Mouse (Mus musculus): ENCODE results near the gene Pald1. TPM values are rescaled to one million over a fixed set of nuclear protein-coding genes. Genes with fewer than 3 reads are reported as not detected.

Pald1 gene
- 10 to 100 TPM; 10.6 to 15.2 (median 13.0) TPM for total RNA-seq (2022)

GRCm38 (mm10) chr10:61383021-61383714 is at the start of gene Pald1:
Pald1 (minus strand) TSS chr10:61383530.
- DNase-seq (ENCODE audit: low spot score in 2 of 2) = peak in 1 of 2 experiments; percentile 60

DNA sequence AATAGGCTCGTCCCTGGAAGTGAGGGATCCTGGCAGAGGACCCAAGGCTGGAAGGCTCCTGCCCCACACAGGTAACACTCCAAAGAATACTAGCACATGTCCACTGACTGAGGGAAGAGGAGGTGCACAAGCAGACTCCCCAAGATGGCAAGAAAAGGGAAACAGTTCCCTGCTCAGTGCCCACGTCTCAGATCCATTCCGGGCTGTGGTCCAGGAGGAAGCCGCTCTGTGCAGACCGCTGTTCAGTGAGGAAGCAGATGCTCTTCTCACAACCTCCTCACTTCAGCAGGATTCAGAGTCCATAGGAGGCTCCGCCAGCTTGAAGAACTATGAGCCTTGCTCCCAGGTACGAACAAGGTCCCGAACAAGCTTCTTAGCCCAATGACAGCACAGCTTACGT is 48.0 kb upstream of the Pald1 start:
- DNase-seq (ENCODE audit: low spot score in 2 of 2) = peak; percentile 32 to 81

DNA sequence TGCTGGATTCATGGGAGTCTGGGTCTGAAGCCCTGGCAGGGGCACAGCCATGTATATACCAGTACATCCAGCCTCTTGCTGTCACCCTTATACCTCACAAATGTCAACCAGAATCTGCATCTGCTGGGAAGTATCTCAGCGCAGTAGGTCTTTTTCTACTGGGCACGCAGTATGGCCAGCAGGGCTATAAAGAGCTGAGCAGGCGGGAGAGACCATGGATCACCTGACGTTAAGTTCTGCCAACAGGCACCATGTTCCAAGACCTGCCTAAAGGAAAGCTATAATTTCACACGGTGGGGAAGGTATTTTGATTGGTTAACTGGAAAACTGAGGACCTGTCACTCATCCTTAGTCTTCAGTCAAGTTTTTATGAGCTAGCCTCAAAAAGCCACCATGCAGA is 45.7 kb upstream of the Pald1 start:
- no peak for DNase-seq (ENCODE audit: low spot score in 2 of 2)

DNA sequence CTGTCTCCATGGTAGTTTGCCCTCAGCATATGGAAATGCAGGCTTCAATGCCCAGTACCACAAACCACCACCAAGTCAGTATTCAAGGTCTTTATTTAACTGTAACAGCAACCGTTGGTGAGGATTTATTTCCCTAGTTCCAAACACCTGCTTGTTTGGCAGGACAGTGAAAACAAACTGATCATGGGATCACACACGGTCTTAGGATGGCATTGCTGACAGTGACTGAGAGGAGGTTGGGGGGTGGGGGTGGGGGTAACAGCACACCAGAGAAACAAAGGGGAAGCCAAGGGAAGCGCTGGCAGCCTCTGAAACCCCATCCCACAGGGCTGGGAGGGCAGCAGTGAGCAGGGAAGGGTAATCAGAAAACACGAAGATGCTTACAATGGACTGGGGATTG is 45.1 kb upstream of the Pald1 start:
- DNase-seq (ENCODE audit: low spot score in 2 of 2) = no peak

DNA sequence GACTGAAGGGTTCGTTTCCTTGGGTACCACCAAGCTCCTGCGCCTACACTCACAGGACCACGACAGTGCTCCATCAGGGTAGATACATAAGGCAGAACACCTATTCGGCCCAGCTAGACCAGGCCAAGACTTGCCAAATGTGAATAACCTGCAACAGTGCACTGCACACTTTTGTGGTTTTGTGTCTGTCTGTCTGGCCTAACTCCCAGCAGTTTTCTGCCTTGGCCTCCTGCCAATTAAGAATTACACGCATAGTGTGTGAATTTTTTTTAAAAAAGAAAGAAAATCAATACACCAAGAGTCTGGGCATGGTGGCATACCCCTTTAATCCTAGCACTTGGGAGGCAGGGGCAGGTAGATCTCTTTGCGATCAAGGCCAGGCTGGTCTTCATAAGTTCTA is 44.6 kb upstream of the Pald1 start:
- no peak for DNase-seq (ENCODE audit: low spot score in 2 of 2)

GRCm38 (mm10) chr10:61426251-61426757 is 43.0 kb upstream of the Pald1 start:
- DNase-seq (ENCODE audit: low spot score in 2 of 2) = no peak

DNA sequence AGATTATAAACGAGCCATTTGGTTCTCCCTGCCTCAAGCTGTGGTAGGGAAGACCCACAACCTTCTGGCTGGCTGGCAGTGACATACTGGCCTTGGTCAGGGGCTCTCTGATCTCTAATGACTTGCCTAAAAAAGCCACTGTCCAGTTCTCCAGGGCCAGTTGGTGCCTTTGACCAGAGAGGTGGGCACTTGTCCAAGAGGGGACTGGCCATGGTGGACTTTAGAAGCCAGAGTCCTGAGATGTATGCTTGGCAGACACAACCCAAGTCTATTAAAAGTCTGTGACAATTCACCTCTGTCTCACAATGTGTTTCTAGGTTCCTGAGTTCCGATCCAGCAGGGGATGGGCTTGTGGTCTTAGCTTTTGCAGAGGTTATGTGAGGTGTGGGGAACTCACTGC is 41.7 kb upstream of the Pald1 start:
- no peak for DNase-seq (ENCODE audit: low spot score in 2 of 2)

DNA sequence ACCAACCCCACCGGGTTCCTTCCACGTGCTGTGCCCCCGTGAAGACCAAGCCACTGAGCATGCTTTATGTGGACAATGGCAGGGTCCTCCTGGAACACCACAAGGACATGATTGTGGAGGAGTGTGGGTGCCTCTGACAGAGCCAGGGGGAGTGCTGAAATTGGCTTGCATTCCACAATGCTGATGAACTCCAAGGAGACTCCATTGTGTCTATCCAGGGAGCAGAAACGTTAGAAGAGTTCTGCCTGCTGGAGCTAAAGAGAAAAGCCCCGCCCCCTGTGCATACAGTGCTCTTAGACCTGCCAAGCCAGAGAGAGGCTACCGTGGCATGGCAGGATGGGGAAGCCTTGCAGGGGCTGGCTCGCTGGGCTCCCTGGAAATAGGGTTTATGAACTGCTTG is 41.2 kb upstream of the Pald1 start:
- no peak for DNase-seq (ENCODE audit: low spot score in 2 of 2)

DNA sequence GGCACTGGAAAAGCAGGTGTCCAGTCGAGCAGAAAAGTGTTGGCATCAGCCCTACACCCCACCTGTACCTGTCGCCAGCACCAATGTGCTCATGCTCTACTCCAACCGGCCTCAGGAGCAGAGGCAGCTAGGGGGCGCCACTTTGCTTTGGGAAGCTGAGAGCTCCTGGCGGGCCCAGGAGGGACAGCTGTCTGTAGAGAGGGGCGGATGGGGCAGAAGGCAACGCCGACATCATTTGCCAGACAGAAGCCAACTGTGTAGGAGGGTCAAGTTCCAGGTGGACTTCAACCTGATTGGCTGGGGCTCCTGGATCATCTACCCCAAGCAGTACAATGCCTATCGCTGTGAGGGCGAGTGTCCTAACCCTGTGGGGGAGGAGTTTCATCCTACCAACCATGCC is 40.0 kb upstream of the Pald1 start:
- DNase-seq (ENCODE audit: low spot score in 2 of 2) = no peak

DNA sequence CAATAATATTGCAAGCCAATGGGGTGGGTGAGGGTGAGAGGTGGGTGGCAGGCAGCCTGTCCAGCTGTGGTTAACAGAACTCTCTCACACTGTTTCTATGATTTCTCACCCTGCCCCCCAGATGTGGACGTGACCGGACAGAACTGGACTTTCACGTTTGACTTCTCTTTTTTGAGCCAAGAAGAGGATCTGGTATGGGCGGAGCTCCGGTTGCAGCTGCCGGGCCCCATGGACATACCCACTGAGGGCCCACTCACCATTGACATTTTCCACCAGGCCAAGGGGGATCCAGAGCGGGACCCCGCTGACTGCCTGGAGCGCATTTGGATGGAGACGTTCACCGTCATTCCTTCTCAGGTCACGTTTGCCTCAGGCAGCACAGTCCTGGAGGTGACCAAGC is 39.5 kb upstream of the Pald1 start:
- no peak for DNase-seq (ENCODE audit: low spot score in 2 of 2)

DNA sequence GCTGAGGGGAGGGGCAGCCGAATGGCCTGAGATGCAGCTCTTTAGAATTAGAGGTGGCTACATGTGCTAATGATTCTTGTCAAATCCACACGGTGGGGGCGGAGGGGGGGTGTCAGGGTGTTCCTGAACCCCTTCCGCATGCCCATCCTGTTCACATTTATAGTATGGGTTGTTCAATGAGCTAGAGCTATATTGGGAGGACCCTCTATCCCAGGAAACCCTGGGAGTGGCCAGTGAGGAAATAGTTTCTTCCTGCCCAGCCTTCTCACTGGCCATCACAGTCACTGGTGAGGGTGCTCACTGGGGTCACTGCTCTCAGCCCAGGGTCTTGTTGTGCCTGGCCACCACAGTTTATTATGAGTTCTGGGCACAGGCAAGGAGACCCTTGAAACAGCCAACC is 36.7 kb upstream of the Pald1 start:
- no peak for DNase-seq (ENCODE audit: low spot score in 2 of 2)

DNA sequence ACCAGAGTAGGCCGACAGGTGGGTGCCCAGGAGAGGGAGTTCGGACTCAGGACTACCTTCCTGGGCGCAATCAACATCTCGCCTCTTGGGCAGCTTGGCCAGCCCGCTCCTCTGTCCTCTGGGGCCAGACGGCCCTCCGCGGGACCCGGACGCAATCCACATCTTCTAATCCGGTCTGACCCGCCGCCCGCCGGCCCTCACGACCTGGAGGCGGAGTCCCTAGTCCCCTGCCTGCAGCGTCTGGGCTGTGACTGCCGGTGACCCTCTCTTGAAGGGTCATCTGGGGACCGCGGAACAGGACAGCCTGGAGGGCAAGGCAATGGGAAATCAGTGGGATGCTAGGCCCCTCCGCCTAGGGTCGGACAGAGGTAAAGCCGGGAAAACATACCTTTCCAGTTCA is 35.8 kb upstream of the Pald1 start:
- no peak for DNase-seq (ENCODE audit: low spot score in 2 of 2)

GRCm38 (mm10) chr10:61418131-61418900 is 35.0 kb upstream of the Pald1 start:
- no peak for DNase-seq (ENCODE audit: low spot score in 2 of 2)

DNA sequence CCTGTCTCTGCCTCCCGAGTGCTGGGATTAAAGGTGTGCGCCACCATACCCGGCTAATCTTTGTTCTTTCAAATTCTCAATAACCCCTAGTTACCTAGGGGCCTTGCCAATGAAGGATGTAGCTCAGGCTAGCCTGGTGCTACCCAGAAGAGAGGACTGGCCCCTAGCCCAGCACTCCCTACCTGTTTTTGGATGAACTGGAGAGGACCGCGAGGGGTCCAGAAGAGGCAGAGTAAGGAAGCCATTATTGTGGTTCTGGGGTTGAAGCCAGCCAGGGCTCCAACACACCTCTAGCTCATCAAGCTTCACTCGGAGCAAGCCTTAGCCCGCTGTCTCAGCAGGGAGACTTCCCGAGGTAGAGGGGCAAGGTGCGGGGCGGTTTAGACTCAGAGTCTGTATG is 34.3 kb upstream of the Pald1 start, which contains the start of gene Nodal:
Gene Nodal (plus strand): TSS at position 301 of the 400 bp plus-strand sequence.
- DNase-seq (ENCODE audit: low spot score in 2 of 2) = no peak

GRCm38 (mm10) chr10:61417046-61417445 is 33.7 kb upstream of the Pald1 start:
- no peak for DNase-seq (ENCODE audit: low spot score in 2 of 2)

- no peak for DNase-seq (ENCODE audit: low spot score in 2 of 2)
Observed at GRCm38 (mm10) chr10:61416561-61416960, 33.2 kb upstream of the Pald1 start.

DNA sequence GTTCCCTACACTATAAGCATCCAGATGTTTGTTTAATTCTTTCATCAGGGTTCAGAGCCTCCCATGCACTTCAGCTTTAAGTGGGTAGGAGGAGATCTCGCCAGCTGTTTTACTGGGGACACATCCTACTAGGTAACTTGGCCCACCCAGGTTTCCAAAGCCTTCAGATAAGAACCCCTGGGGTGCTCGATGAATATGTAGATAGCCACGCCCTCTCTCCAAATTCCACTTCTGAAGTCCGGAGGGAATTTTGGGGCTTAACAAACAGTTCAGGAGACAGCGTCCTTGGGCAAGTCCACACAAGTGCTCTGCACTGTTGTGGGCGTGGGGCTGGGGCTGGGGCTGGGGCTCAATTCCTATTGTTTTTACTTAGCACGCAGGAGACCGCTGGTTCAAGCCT is 32.6 kb upstream of the Pald1 start:
- no peak for DNase-seq (ENCODE audit: low spot score in 2 of 2)

DNA sequence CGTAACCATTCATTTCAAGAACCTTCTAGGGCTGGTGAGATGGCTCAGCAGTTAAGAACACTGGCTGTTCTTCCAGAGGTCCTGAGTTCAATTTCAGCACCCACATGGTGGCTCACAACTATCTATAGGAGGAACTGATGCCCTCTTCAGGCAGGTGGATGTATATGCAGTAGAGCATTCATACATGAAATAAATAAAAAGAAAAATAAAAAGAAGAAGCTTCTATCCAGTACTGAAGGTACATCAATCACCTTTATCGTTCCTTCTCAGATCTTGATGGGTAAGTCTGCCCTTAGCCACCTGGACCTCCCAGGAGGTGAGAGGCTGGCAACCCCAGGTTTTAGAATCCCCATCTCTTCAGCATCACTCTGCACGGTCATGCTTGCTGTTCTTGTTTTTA is 31.9 kb upstream of the Pald1 start:
- no peak for DNase-seq (ENCODE audit: low spot score in 2 of 2)

GRCm38 (mm10) chr10:61412910-61413625 is 29.7 kb upstream of the Pald1 start:
- no peak for DNase-seq (ENCODE audit: low spot score in 2 of 2)

- no peak for DNase-seq (ENCODE audit: low spot score in 2 of 2)
Observed at GRCm38 (mm10) chr10:61410193-61410592, 26.9 kb upstream of the Pald1 start.

- DNase-seq (ENCODE audit: low spot score in 2 of 2) = no peak
Observed at GRCm38 (mm10) chr10:61409776-61410175, 26.4 kb upstream of the Pald1 start.

DNA sequence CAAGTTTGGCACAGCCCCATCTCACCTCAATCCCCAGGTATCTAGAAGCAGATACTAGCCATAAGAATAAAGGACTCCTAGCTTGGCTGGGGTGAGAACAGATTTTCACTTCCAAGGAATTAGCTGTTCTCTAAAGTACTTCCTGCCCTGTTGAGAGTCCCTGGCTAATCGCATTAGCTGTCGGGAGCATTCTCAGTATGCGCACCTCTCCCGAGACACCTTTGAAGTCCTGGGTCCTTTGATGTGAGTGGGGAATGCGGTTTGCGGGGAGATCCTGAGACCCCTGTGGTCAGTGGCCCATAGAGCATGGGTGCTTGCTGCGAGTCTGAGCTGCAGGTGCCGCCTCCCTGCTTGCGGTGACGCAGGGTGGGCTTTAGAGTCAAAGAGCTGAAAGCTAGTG is 22.6 kb upstream of the Pald1 start:
- DNase-seq (ENCODE audit: low spot score in 2 of 2) = no peak

All from left cerebral cortex, adult 8-10 months (tissue).